Mouse (Mus musculus): ENCODE measurements around the gene Bzw2.

- TF ChIP-seq CTCF (IDR thresholded peaks at IDR 0.05; ENCODE audit: borderline replicate concordance, control insufficient read depth, extremely low read depth, insufficient read depth, low read length, poor library complexity) (no peak), POLR2A (IDR thresholded peaks at IDR 0.05; ENCODE audit: control insufficient read depth, extremely low read depth, insufficient read depth, low read length, poor library complexity) (no peak)
Measured at GRCm38 (mm10) chr12:36133547-36133946, 24.3 kb downstream of the Bzw2 start.
